Mouse (Mus musculus): ENCODE data around the gene Sos1.
"Not testable (repeated sequence)": the region's sequence is repeated elsewhere in the genome, so short reads cannot be mapped to it uniquely, and the experiment has no call there.

Sos1 gene

GRCm38 (mm10) chr17:80411182-80411581, 69.1 kb downstream of the Sos1 start:
- no peak for DNase-seq

DNA sequence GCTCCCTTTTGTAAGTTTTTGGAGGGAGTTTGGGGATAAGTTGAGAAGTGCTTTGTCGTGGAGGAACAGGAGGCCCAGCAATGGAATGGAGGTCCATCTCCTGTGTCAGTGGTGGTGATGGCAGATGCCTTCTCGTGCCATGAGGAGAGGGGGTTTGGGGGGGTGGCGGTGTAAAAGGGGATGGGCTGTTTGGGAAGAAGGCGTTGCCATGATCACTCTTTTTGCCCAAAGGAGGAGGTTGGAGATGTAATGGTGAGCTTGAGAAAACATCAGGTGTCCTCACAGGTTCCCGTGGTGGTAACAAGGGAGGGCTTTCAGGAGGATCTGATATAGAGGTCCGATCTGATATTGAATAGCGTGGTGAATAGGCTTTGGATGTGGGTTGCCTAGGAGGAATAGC, 82.0 kb downstream of the Sos1 start:
- DNase-seq: no peak

- DNase-seq: peak; percentile 65
These were observed 88.5 kb downstream of the Sos1 start for GRCm38 (mm10) chr17:80391423-80392403.

DNA sequence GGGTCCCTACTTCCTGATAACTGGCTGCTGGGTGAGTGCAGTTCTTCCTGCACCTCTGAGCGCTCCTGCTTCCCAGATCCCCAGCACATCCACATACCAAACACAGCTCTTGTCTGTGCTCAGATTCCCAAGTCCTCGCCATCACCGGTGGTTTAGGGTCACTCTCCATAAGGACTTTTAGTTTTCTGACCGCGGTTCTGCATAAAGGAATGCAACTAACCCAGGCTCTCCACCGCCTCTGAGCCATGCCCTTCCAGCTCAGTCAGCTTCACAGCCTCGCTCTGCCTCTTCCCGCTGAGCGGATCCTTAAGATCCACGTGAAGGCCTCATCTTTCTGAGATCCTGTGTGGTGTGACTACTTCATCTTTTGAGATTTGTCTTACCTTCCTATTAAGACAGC, 90.2 kb downstream of the Sos1 start:
- DNase-seq: no peak

- no peak for DNase-seq
These were observed 94.6 kb downstream of the Sos1 start for GRCm38 (mm10) chr17:80385671-80386070.

DNA sequence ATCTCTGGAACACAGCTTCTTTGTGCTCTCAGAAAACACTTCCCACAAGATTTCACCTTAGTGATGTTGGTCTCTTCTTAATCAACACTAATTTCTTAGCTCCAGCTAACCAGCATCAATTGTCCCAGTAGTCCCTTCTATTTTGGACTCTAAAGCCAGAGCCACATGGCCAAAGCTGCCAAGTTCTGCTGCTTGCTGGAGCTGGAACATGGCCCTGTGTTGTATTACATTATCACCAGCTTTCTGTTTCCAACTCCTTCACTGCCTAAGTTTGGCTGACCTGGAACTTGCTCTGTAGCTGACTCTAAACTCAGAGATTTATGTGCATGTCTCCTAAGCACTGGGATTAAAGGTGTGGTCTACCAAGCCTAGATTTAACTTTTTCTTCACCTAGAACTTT, 101.9 kb downstream of the Sos1 start:
- DNase-seq: not testable (repeated sequence)

DNA sequence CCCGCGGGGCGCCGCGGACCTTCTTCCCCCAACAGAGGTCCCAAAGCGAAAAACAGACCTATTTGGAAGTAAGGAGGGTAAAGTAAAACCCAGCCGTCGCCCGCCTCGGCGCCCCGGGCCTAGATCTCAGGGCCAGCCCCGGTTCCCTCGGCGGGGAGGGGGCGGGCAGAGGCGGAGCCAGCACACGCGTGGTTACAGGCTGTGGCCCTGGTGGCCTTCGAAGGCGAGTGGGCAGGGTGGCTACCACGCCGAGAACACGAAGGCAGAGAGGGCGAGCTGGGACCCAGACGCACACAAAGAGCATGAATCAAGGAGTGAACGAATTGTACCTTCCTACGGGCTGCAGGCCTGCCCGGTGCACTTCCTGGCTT, 106.5 kb downstream of the Sos1 start:
- DNase-seq: no peak

GRCm38 (mm10) chr17:80372989-80373725, 107.1 kb downstream of the Sos1 start, which contains the start of gene Gm10190:
Gene Gm10190 (minus strand): TSS chr17:80373541.
- peak; percentile 86 for DNase-seq

GRCm38 (mm10) chr17:80368606-80369005, 111.6 kb downstream of the Sos1 start:
- DNase-seq: no peak

DNA sequence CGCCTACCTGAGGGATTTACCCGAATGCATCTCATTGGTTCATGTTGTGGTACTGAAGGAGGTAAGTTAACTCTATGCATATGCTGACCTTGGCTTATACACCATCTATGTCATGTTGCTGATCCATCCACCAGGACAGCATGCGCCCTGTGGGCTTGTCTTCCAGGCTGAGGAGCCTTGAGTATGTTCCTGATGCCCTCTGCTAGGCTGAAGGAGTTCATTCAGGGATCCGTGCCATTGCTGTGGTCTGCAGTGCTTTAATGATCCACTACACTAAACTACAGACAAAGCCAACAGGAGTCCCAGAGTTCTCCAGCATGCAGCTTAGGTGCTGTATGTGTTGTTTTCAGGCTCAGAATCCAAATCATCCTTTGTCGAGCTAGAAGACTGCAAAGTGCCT, 113.0 kb downstream of the Sos1 start:
- no peak for DNase-seq

DNA sequence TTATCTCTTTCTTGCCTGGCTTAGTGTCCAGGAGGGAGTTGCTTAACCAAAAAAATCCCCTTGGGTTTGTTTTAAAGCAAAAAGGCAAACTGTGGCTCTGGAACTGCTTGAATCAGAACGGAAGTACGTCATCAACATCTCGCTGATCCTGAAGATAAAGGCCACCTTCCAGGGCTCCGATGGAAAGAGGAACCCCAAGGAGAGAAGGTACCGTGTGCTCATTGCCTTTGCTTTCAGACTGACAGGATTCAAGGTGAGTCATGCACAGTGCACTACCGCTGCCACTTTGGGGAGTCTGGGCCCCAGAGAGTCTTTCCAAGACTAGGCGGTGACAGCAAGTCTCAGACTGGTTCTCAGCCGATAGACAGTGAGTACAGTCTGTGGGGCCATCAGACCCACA, 120.0 kb downstream of the Sos1 start:
- DNase-seq: no peak

DNA sequence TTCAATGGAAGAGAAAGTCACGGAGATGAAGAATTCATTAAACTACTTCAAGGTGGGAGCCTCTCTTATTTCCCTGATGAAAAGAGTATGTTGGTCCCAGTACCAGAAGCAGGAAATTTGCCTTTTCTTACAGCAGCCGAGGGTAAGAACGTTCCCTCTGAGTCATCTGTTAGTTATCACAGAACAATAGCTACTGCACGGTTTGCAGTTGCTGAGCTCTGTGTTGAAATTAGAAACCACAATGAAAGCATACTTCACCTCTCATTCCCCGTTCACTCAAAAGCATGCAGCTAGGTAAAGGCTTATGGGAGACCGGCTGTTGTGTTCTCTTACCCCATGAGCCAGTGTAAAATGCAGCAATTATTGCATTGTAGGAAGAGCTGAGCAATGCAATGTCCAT, 133.0 kb downstream of the Sos1 start:
- no peak for DNase-seq

GRCm38 (mm10) chr17:80346591-80347125, 133.6 kb downstream of the Sos1 start:
- DNase-seq: no peak

- DNase-seq: no peak
These were observed 135.0 kb downstream of the Sos1 start for GRCm38 (mm10) chr17:80345277-80345676.
